Mouse (Mus musculus): ENCODE data around the gene Acad12. TPM values are rescaled to one million over a fixed set of nuclear protein-coding genes. Genes with fewer than 3 reads are reported as not detected.
A peak's percentile ranks its signal among the peaks of the same experiment; 100 is the strongest.

Gene Acad12
- polyA plus RNA-seq, 1 experiment from 2014 or later, result 1.2 TPM

- ATAC-seq (ENCODE audit: low FRiP score, low TSS enrichment), result peak; percentile 46; the same call in 1 of the 2 replicates
- H3K27ac ChIP-seq (replicated peaks; ENCODE audit: low read depth, low read length), result peak overlapping the region; percentile 70; the same call in 1 of the 2 replicates
- 5% methylated on average over 33 of the region's 33 CpGs for WGBS
Measured at GRCm38 (mm10) chr5:121592816-121593407, 25.8 kb downstream of the Acad12 start.

GRCm38 (mm10) chr5:121592064-121592815 is 26.5 kb downstream of the Acad12 start:
- Histone ChIP-seq H3K27ac (replicated peaks; ENCODE audit: low read depth, low read length) (no peak overlapping the region), H3K9ac (replicated peaks; ENCODE audit: low read length) (no peak overlapping the region)
- no peak for DNase-seq

More at GRCm38 (mm10) chr5:121592816-121593407, 25.8 kb downstream of the Acad12 start:
- peak; percentile 18 for DNase-seq
- Histone ChIP-seq H3K9ac (replicated peaks; ENCODE audit: low read length) (peak overlapping the region; percentile 62), H3K4me3 (replicated peaks; ENCODE audit: low read depth, low read length) (peak overlapping the region; percentile 49), H3K4me1 (ENCODE audit: control insufficient read depth, insufficient read depth, low read length) (peaks cover 11% of the 10 kb centered on the region; the same call in 1 of the 2 replicates), H3K4me2 (ENCODE audit: low read length) (peak overlapping the region; percentile 95), H3K27me3 (ENCODE audit: control insufficient read depth, insufficient read depth, low read length) (no peaks in the 10 kb centered on the region), H3K9me3 (ENCODE audit: control insufficient read depth, low read length) (no peaks in the 10 kb centered on the region), H3K36me3 (ENCODE audit: control insufficient read depth, insufficient read depth, low read length) (no peaks in the 10 kb centered on the region)

GRCm38 (mm10) chr5:121591417-121592063 is 27.2 kb downstream of the Acad12 start:
- no peak overlapping the region for H3K4me2 ChIP-seq (ENCODE audit: low read length)
- peaks cover 11% of the 10 kb centered on the region; the same call in 1 of the 2 replicates for H3K4me1 ChIP-seq (ENCODE audit: control insufficient read depth, insufficient read depth, low read length)
- no peak overlapping the region for H3K9ac ChIP-seq (replicated peaks; ENCODE audit: low read length)
- no peaks in the 10 kb centered on the region for H3K9me3 ChIP-seq (ENCODE audit: control insufficient read depth, low read length)
- H3K36me3 ChIP-seq (ENCODE audit: control insufficient read depth, insufficient read depth, low read length), result no peaks in the 10 kb centered on the region
- no peak overlapping the region for H3K4me3 ChIP-seq (replicated peaks; ENCODE audit: low read depth, low read length)
- no peaks in the 10 kb centered on the region for H3K27me3 ChIP-seq (ENCODE audit: control insufficient read depth, insufficient read depth, low read length)
- ATAC-seq (ENCODE audit: low FRiP score, low TSS enrichment), result no peak
- 76% methylated on average over 11 of the region's 11 CpGs for WGBS
- no peak overlapping the region for H3K27ac ChIP-seq (replicated peaks; ENCODE audit: low read depth, low read length)
- no peak for DNase-seq

More at GRCm38 (mm10) chr5:121592064-121592815, 26.5 kb downstream of the Acad12 start:
- WGBS, result 69% methylated on average over 11 of the region's 11 CpGs
- Histone ChIP-seq H3K27me3 (ENCODE audit: control insufficient read depth, insufficient read depth, low read length) (no peaks in the 10 kb centered on the region), H3K4me2 (ENCODE audit: low read length) (peak overlapping the region; percentile 95), H3K36me3 (ENCODE audit: control insufficient read depth, insufficient read depth, low read length) (no peaks in the 10 kb centered on the region), H3K9me3 (ENCODE audit: control insufficient read depth, low read length) (no peaks in the 10 kb centered on the region), H3K4me1 (ENCODE audit: control insufficient read depth, insufficient read depth, low read length) (peaks cover 11% of the 10 kb centered on the region; the same call in 1 of the 2 replicates), H3K4me3 (replicated peaks; ENCODE audit: low read depth, low read length) (peak overlapping the region; percentile 49; the same call in 1 of the 2 replicates)
- no peak for ATAC-seq (ENCODE audit: low FRiP score, low TSS enrichment)

GRCm38 (mm10) chr5:121589928-121590327 is 28.8 kb downstream of the Acad12 start:
- no peak for DNase-seq
- no peaks in the 10 kb centered on the region for H3K9me3 ChIP-seq (ENCODE audit: control insufficient read depth, low read length)

GRCm38 (mm10) chr5:121586400-121587039 is 32.2 kb downstream of the Acad12 start:
- Histone ChIP-seq H3K9me3 (ENCODE audit: control insufficient read depth, low read length) (no peaks in the 10 kb centered on the region), H3K4me2 (ENCODE audit: low read length) (no peak overlapping the region), H3K27ac (replicated peaks; ENCODE audit: low read depth, low read length) (no peak overlapping the region), H3K27me3 (ENCODE audit: control insufficient read depth, insufficient read depth, low read length) (no peaks in the 10 kb centered on the region), H3K4me1 (ENCODE audit: control insufficient read depth, insufficient read depth, low read length) (no peaks in the 10 kb centered on the region), H3K9ac (replicated peaks; ENCODE audit: low read length) (no peak overlapping the region), H3K36me3 (ENCODE audit: control insufficient read depth, insufficient read depth, low read length) (no peaks in the 10 kb centered on the region), H3K4me3 (replicated peaks; ENCODE audit: low read depth, low read length) (no peak overlapping the region)
- no peak for ATAC-seq (ENCODE audit: low FRiP score, low TSS enrichment)
- no peak for DNase-seq
- 82% methylated on average over 6 of the region's 6 CpGs for WGBS

More at GRCm38 (mm10) chr5:121589928-121590327, 28.8 kb downstream of the Acad12 start:
- Histone ChIP-seq H3K36me3 (ENCODE audit: control insufficient read depth, insufficient read depth, low read length) (no peaks in the 10 kb centered on the region), H3K9ac (replicated peaks; ENCODE audit: low read length) (no peak overlapping the region), H3K4me1 (ENCODE audit: control insufficient read depth, insufficient read depth, low read length) (peaks cover 11% of the 10 kb centered on the region; the same call in 1 of the 2 replicates), H3K27me3 (ENCODE audit: control insufficient read depth, insufficient read depth, low read length) (no peaks in the 10 kb centered on the region), H3K4me3 (replicated peaks; ENCODE audit: low read depth, low read length) (no peak overlapping the region), H3K4me2 (ENCODE audit: low read length) (no peak overlapping the region), H3K27ac (replicated peaks; ENCODE audit: low read depth, low read length) (no peak overlapping the region)
- WGBS, result 90% methylated on average over 6 of the region's 6 CpGs
- no peak for ATAC-seq (ENCODE audit: low FRiP score, low TSS enrichment)

GRCm38 (mm10) chr5:121585699-121586098 is 33.0 kb downstream of the Acad12 start:
- Histone ChIP-seq H3K9me3 (ENCODE audit: control insufficient read depth, low read length) (no peaks in the 10 kb centered on the region), H3K9ac (replicated peaks; ENCODE audit: low read length) (no peak overlapping the region), H3K4me3 (replicated peaks; ENCODE audit: low read depth, low read length) (no peak overlapping the region), H3K4me1 (ENCODE audit: control insufficient read depth, insufficient read depth, low read length) (no peaks in the 10 kb centered on the region), H3K4me2 (ENCODE audit: low read length) (no peak overlapping the region), H3K27ac (replicated peaks; ENCODE audit: low read depth, low read length) (no peak overlapping the region), H3K36me3 (ENCODE audit: control insufficient read depth, insufficient read depth, low read length) (no peaks in the 10 kb centered on the region), H3K27me3 (ENCODE audit: control insufficient read depth, insufficient read depth, low read length) (no peaks in the 10 kb centered on the region)
- DNase-seq (no peak), ATAC-seq (ENCODE audit: low FRiP score, low TSS enrichment) (no peak)
- 81% methylated on average over 5 of the region's 5 CpGs for WGBS

GRCm38 (mm10) chr5:121585005-121585404 is 33.7 kb downstream of the Acad12 start:
- Histone ChIP-seq H3K27ac (replicated peaks; ENCODE audit: low read depth, low read length) (no peak overlapping the region), H3K4me2 (ENCODE audit: low read length) (no peak overlapping the region), H3K27me3 (ENCODE audit: control insufficient read depth, insufficient read depth, low read length) (no peaks in the 10 kb centered on the region), H3K4me1 (ENCODE audit: control insufficient read depth, insufficient read depth, low read length) (no peaks in the 10 kb centered on the region), H3K4me3 (replicated peaks; ENCODE audit: low read depth, low read length) (no peak overlapping the region), H3K9ac (replicated peaks; ENCODE audit: low read length) (no peak overlapping the region), H3K9me3 (ENCODE audit: control insufficient read depth, low read length) (no peaks in the 10 kb centered on the region), H3K36me3 (ENCODE audit: control insufficient read depth, insufficient read depth, low read length) (no peaks in the 10 kb centered on the region)
- DNase-seq (no peak), ATAC-seq (ENCODE audit: low FRiP score, low TSS enrichment) (no peak)
- WGBS, result 96% methylated on average over 10 of the region's 10 CpGs

GRCm38 (mm10) chr5:121583765-121584501 is 34.8 kb downstream of the Acad12 start:
- WGBS, result 58% methylated on average over 12 of the region's 12 CpGs
- no peak for ATAC-seq (ENCODE audit: low FRiP score, low TSS enrichment)
- Histone ChIP-seq H3K4me2 (ENCODE audit: low read length) (no peak overlapping the region), H3K4me3 (replicated peaks; ENCODE audit: low read depth, low read length) (no peak overlapping the region), H3K9me3 (ENCODE audit: control insufficient read depth, low read length) (no peaks in the 10 kb centered on the region), H3K4me1 (ENCODE audit: control insufficient read depth, insufficient read depth, low read length) (no peaks in the 10 kb centered on the region), H3K36me3 (ENCODE audit: control insufficient read depth, insufficient read depth, low read length) (peaks cover 8% of the 10 kb centered on the region; the same call in 1 of the 2 replicates), H3K9ac (replicated peaks; ENCODE audit: low read length) (no peak overlapping the region), H3K27me3 (ENCODE audit: control insufficient read depth, insufficient read depth, low read length) (no peaks in the 10 kb centered on the region), H3K27ac (replicated peaks; ENCODE audit: low read depth, low read length) (no peak overlapping the region)
- peak; percentile 48 for DNase-seq
